8 mouse cellular contexts compared by ENCODE assay signal in the genomic region with DNA sequence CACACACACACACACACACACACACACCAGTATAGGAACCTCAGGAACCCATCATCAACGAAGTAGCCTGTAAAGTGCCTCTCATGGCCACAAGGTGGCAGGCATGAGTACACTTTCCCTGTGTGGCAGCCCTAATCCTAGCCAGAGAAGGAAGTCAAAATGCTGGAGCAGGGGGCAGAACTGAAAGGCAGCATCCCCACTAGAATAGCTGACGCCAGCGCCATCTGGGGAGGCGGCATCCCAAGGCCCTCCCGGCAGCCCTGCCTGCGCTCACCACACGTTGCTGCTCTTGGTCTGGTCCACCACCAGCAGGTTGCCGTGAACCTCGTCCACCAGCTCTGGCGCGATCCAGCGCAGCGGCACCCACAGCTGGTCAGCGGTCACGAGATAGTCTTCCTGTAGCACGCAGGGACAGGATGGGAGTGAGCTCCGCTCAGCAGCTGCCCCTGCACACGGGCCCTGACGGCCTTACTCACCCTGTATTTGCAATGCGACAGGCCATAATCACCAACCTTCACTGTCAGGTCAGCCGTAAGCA. TPM values are rescaled to one million over a fixed set of nuclear protein-coding genes. Genes with fewer than 3 reads are reported as not detected.
DNase-seq lines count a peak whose midpoint lies in the region; ATAC-seq and TF ChIP-seq lines count a peak whose summit lies in the region.

No protein-coding gene starts in this region.

- H3K4me1 ChIP-seq in embryonic facial prominence, embryonic 13.5 days, result peaks cover 15% of the 10 kb centered on the region
- H3K4me1 ChIP-seq in kidney, embryonic 14.5 days (ENCODE audit: control insufficient read depth, insufficient read depth, low read length), result 0 out of 2 replicates have a peak, but pooled peaks cover 7% of the 10 kb centered on the region
- peaks cover 7% of the 10 kb centered on the region; the same call in 1 of the 2 replicates for H3K4me1 ChIP-seq in limb, embryonic 14.5 days (ENCODE audit: control insufficient read depth, insufficient read depth, low read length)
- H3K4me1 ChIP-seq in midbrain, postnatal 0 days (ENCODE audit: insufficient read depth, low read length), result 0 out of 2 replicates have a peak, but pooled peaks cover 4% of the 10 kb centered on the region

- peaks cover 23% of the 10 kb centered on the region for H3K27me3 ChIP-seq in embryonic facial prominence, embryonic 13.5 days
- H3K27me3 ChIP-seq in kidney, embryonic 14.5 days (ENCODE audit: control insufficient read depth, insufficient read depth, low read length), result peaks cover 11% of the 10 kb centered on the region; the same call in 1 of the 2 replicates
- H3K27me3 ChIP-seq in limb, embryonic 14.5 days (ENCODE audit: control insufficient read depth, insufficient read depth, low read length), result no peaks in the 10 kb centered on the region
- H3K27me3 ChIP-seq in midbrain, postnatal 0 days (ENCODE audit: insufficient read depth, low read length), result no peaks in the 10 kb centered on the region

- ATAC-seq in embryonic facial prominence, embryonic 13.5 days (ENCODE audit: insufficient number of reproducible peaks, insufficient read depth, low FRiP score, low TSS enrichment, low read depth), result no peak
- peak; percentile 54 for ATAC-seq in kidney, embryonic 14.5 days (ENCODE audit: low FRiP score, low TSS enrichment)
- peak; percentile 79 for ATAC-seq in limb, embryonic 14.5 days (ENCODE audit: low FRiP score, low read depth)
- peak; percentile 71 for ATAC-seq in midbrain, postnatal 0 days (ENCODE audit: low FRiP score)

- H3K4me3 ChIP-seq in embryonic facial prominence, embryonic 13.5 days, result peak overlapping the region; percentile 38
- H3K4me3 ChIP-seq in kidney, embryonic 14.5 days (ENCODE audit: low read length), result peak overlapping the region; percentile 27
- H3K4me3 ChIP-seq in limb, embryonic 14.5 days (replicated peaks; ENCODE audit: low read length), result peak overlapping the region; percentile 21
- H3K4me3 ChIP-seq in midbrain, postnatal 0 days (ENCODE audit: low read depth, low read length), result no peak overlapping the region

- DNase-seq in 416B (ENCODE audit: low read depth), result peak; percentile 85
- DNase-seq in adrenal gland, postnatal 36 days, result peak; percentile 81 to 84
- peak; percentile 82 to 84 for DNase-seq in heart, adult 9 months (ENCODE audit: low spot score in 2 of 2)
- peak; percentile 89 for DNase-seq in limb, embryonic 14.5 days (ENCODE audit: low spot score)
- DNase-seq in midbrain, postnatal 0 days (ENCODE audit: low spot score), result peak; percentile 95
- peak; percentile 63 to 86 for DNase-seq in spleen, postnatal 4 days (ENCODE audit: low spot score in 2 of 2)

- no peaks in the 10 kb centered on the region for H3K9me3 ChIP-seq in embryonic facial prominence, embryonic 13.5 days
- H3K9me3 ChIP-seq in kidney, embryonic 14.5 days (ENCODE audit: control insufficient read depth, low read length), result no peaks in the 10 kb centered on the region
- no peaks in the 10 kb centered on the region for H3K9me3 ChIP-seq in limb, embryonic 14.5 days (ENCODE audit: control insufficient read depth, low read length)
- no peaks in the 10 kb centered on the region for H3K9me3 ChIP-seq in midbrain, postnatal 0 days (ENCODE audit: low read length)

- H3K36me3 ChIP-seq in embryonic facial prominence, embryonic 13.5 days, result no peaks in the 10 kb centered on the region; the same call in 1 of the 2 replicates
- no peaks in the 10 kb centered on the region for H3K36me3 ChIP-seq in kidney, embryonic 14.5 days (ENCODE audit: control insufficient read depth, insufficient read depth, low read length)
- H3K36me3 ChIP-seq in limb, embryonic 14.5 days (ENCODE audit: control insufficient read depth, insufficient read depth, low read length), result no peaks in the 10 kb centered on the region
- peaks cover 68% of the 10 kb centered on the region for H3K36me3 ChIP-seq in midbrain, postnatal 0 days (ENCODE audit: insufficient read depth, low read length)

- peak overlapping the region; percentile 66 for H3K4me2 ChIP-seq in embryonic facial prominence, embryonic 13.5 days
- H3K4me2 ChIP-seq in kidney, embryonic 14.5 days (replicated peaks; ENCODE audit: low read depth, low read length), result peak overlapping the region; percentile 62
- H3K4me2 ChIP-seq in limb, embryonic 14.5 days (replicated peaks; ENCODE audit: low read depth, low read length, severe bottlenecking), result peak overlapping the region; percentile 48
- peak overlapping the region; percentile 24; the same call in 1 of the 2 replicates for H3K4me2 ChIP-seq in midbrain, postnatal 0 days (ENCODE audit: low read depth, low read length, poor library complexity, severe bottlenecking)

- TF ChIP-seq POLR2A in limb, embryonic 14.5 days (IDR thresholded peaks at IDR 0.05; ENCODE audit: borderline replicate concordance, extremely low read depth, insufficient read depth, insufficient read length), result no peak

- H3K27ac ChIP-seq in embryonic facial prominence, embryonic 13.5 days, result no peak overlapping the region
- no peak overlapping the region for H3K27ac ChIP-seq in kidney, embryonic 14.5 days (ENCODE audit: low read depth, low read length)
- no peak overlapping the region for H3K27ac ChIP-seq in limb, embryonic 14.5 days (replicated peaks; ENCODE audit: low read depth, low read length)
- H3K27ac ChIP-seq in midbrain, postnatal 0 days (ENCODE audit: low read depth, low read length), result peak overlapping the region; percentile 51

- TF ChIP-seq CTCF in midbrain, postnatal 0 days (IDR thresholded peaks at IDR 0.05), result peak; percentile 96

- H3K9ac ChIP-seq in embryonic facial prominence, embryonic 13.5 days, result peak overlapping the region; percentile 66
- peak overlapping the region; percentile 55; the same call in 1 of the 2 replicates for H3K9ac ChIP-seq in kidney, embryonic 14.5 days (ENCODE audit: low read depth, low read length)
- H3K9ac ChIP-seq in limb, embryonic 14.5 days (ENCODE audit: low read depth, low read length, severe bottlenecking), result peak overlapping the region; percentile 31
- H3K9ac ChIP-seq in midbrain, postnatal 0 days (replicated peaks; ENCODE audit: low read length, poor library complexity, severe bottlenecking), result no peak overlapping the region

- WGBS in embryonic facial prominence, embryonic 13.5 days, result 15% methylated on average over 21 of the region's 21 CpGs
- 9% methylated on average over 21 of the region's 21 CpGs for WGBS in kidney, embryonic 14.5 days
- 12% methylated on average over 21 of the region's 21 CpGs for WGBS in limb, embryonic 14.5 days
- WGBS in midbrain, postnatal 0 days, result 16% methylated on average over 21 of the region's 21 CpGs

RNA-seq across cellular contexts. Expression of a gene that starts 33.7 kb away (rescaled TPM):
- 10 to 100 TPM in 1 of 2 experiments, 1 to 10 TPM in 1; 9.2 to 13.2 TPM for total RNA-seq in adrenal gland, postnatal 36 days (2021)
- 3.6 and 3.7 TPM in 2 replicates for polyA plus RNA-seq in embryonic facial prominence, embryonic 13.5 days (2015; fragmentation: Nextera tagmentation; extraction: Ambion mirVana)
- 1.3 and 1.9 TPM in 2 replicates for polyA plus RNA-seq in kidney, embryonic 14.5 days (2014; fragmentation: Nextera tagmentation; extraction: Ambion mirVana)
- 14.8 and 19.0 TPM in 2 replicates for polyA plus RNA-seq in limb, embryonic 14.5 days (2012; rRNA removed)
- polyA plus RNA-seq in limb, embryonic 14.5 days (2014; fragmentation: Nextera tagmentation; extraction: Ambion mirVana), result 5.9 and 8.1 TPM in 2 replicates
- 170 and 178 TPM in 2 replicates for total RNA-seq in midbrain, postnatal 0 days (2014; rRNA removed)
- 44.9 and 46.9 TPM in 2 replicates for polyA plus RNA-seq in midbrain, postnatal 0 days (2015; fragmentation: Nextera tagmentation; extraction: Ambion mirVana)
